Mouse (Mus musculus): ENCODE results near the gene Tmem88b. TPM values are rescaled to one million over a fixed set of nuclear protein-coding genes. Genes with fewer than 3 reads are reported as not detected.

Gene Tmem88b
- 0.49 and 0.62 TPM in 2 replicates for polyA plus RNA-seq (2015; fragmentation: Nextera tagmentation; extraction: Ambion mirVana)

DNA sequence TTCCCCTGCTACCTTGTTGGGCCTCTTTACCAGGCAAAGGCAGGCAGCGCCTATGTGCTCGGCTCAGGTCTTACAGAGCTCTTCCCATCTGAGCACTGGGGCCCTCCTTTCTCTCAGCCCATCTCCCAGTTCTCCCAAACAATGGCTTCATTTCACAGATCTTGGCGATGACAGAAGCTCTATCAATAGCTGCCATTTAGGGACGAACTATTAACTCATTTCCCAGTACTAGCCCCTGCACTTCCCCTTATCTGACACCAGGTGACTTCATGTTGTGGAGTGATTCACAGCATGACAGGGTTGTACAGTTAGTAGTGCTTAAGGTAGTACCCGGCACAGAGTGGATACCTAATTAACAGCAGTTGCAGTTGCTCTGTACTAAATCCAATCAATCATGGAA lies at the start of gene Tmem88b:
Tmem88b (minus strand) TSS at position 56 of the 400 bp plus-strand sequence.
- Histone ChIP-seq H3K36me3 (no peaks in the 10 kb centered on the region), H3K4me1 (replicated peaks) (peaks cover 18% of the 10 kb centered on the region), H3K9me3 (no peaks in the 10 kb centered on the region), H3K27me3 (no peaks in the 10 kb centered on the region), H3K4me3 (peak within 1 kb of the TSS; percentile 63), H3K9ac (peak within 1 kb of the TSS; percentile 84), H3K4me2 (peak within 1 kb of the TSS; percentile 68), H3K27ac (peak within 1 kb of the TSS; percentile 95; the same call in 1 of the 2 replicates)
- no peak for ATAC-seq (ENCODE audit: low FRiP score)
- 67% methylated on average over 5 of the region's 5 CpGs for WGBS

- H3K27me3 ChIP-seq = no peaks in the 10 kb centered on the region
- H3K4me1 ChIP-seq (replicated peaks) = peaks cover 29% of the 10 kb centered on the region
- no peak for ATAC-seq (ENCODE audit: low FRiP score)
- H3K4me2 ChIP-seq = no peak overlapping the region
- WGBS = 35% methylated on average over 2 of the region's 2 CpGs
- no peak overlapping the region for H3K9ac ChIP-seq
- 0 out of 2 replicates have a peak overlapping the region, but pooled peaks have one; percentile 1 for H3K4me3 ChIP-seq
- peak overlapping the region; percentile 72 for H3K27ac ChIP-seq
- H3K9me3 ChIP-seq = no peaks in the 10 kb centered on the region
- H3K36me3 ChIP-seq = no peaks in the 10 kb centered on the region; the same call in 1 of the 2 replicates
Observed at GRCm38 (mm10) chr4:155833836-155834235, 48.2 kb upstream of the Tmem88b start.

DNA sequence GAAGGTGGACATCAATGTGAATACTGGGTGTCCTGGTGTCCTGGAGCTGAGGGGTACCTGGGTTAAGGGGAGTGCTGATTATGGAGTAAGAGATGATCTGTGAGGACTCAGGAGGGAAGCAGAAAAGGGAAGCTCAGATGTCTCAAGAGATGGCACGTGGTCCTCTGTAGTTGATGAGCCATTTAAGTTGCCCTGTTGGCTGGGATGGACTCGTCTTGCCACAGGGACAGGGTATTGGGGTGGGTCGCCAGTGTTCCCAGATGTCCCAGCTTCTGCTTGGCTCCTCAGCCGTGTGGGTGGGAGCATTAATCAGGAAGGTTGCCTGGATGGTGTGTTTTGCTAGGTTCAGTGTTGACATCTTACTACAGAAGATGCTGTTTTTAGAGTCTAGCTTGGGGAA lies 47.6 kb upstream of the Tmem88b start:
- WGBS = 86% methylated on average over 4 of the region's 4 CpGs

GRCm38 (mm10) chr4:155832321-155832720 lies 46.6 kb upstream of the Tmem88b start:
- WGBS = 48% methylated on average over 10 of the region's 10 CpGs
- Histone ChIP-seq H3K4me1 (replicated peaks) (peaks cover 29% of the 10 kb centered on the region), H3K9ac (peak overlapping the region; percentile 91), H3K27ac (peak overlapping the region; percentile 89; the same call in 1 of the 2 replicates), H3K36me3 (peaks cover 6% of the 10 kb centered on the region), H3K4me2 (peak overlapping the region; percentile 99), H3K4me3 (peak overlapping the region; percentile 89), H3K27me3 (no peaks in the 10 kb centered on the region), H3K9me3 (no peaks in the 10 kb centered on the region)
- no peak for ATAC-seq (ENCODE audit: low FRiP score)

More for the DNA sequence above, 47.6 kb upstream of the Tmem88b start:
- Histone ChIP-seq H3K27ac (no peak overlapping the region), H3K27me3 (no peaks in the 10 kb centered on the region), H3K4me3 (no peak overlapping the region), H3K9ac (peak overlapping the region; percentile 91; the same call in 1 of the 2 replicates), H3K9me3 (no peaks in the 10 kb centered on the region), H3K4me2 (no peak overlapping the region), H3K36me3 (no peaks in the 10 kb centered on the region; the same call in 1 of the 2 replicates), H3K4me1 (replicated peaks) (peaks cover 29% of the 10 kb centered on the region)
- ATAC-seq (ENCODE audit: low FRiP score) = no peak

GRCm38 (mm10) chr4:155831831-155832230 lies 46.2 kb upstream of the Tmem88b start:
- no peaks in the 10 kb centered on the region for H3K27me3 ChIP-seq
- under 1% methylated on average over 25 of the region's 25 CpGs for WGBS
- H3K27ac ChIP-seq = peak overlapping the region; percentile 89
- no peak; the same call in none of the 2 replicates for ATAC-seq (ENCODE audit: low FRiP score)
- H3K9ac ChIP-seq = peak overlapping the region; percentile 91
- H3K36me3 ChIP-seq = peaks cover 10% of the 10 kb centered on the region
- no peaks in the 10 kb centered on the region for H3K9me3 ChIP-seq
- peak overlapping the region; percentile 99 for H3K4me2 ChIP-seq
- peaks cover 29% of the 10 kb centered on the region for H3K4me1 ChIP-seq (replicated peaks)
- H3K4me3 ChIP-seq = peak overlapping the region; percentile 89

- Histone ChIP-seq H3K27me3 (no peaks in the 10 kb centered on the region), H3K27ac (peak within 1 kb of the TSS; percentile 89), H3K4me1 (replicated peaks) (peaks cover 29% of the 10 kb centered on the region), H3K9ac (peak within 1 kb of the TSS; percentile 91), H3K36me3 (peaks cover 16% of the 10 kb centered on the region), H3K4me2 (peak within 1 kb of the TSS; percentile 99), H3K9me3 (no peaks in the 10 kb centered on the region), H3K4me3 (peak within 1 kb of the TSS; percentile 89)
- under 1% methylated on average over 49 of the region's 49 CpGs for WGBS
- peak; percentile 94 for ATAC-seq (ENCODE audit: low FRiP score)
Observed at GRCm38 (mm10) chr4:155831205-155831766, 45.6 kb upstream of the Tmem88b start, which contains the start of gene Aurkaip1. TSS of gene Aurkaip1 (plus strand) at chr4:155831272.

GRCm38 (mm10) chr4:155830596-155830995 lies 44.9 kb upstream of the Tmem88b start:
- no peaks in the 10 kb centered on the region for H3K9me3 ChIP-seq
- H3K9ac ChIP-seq = no peak overlapping the region
- H3K27ac ChIP-seq = peak overlapping the region; percentile 67
- H3K4me3 ChIP-seq = peak overlapping the region; percentile 89
- H3K4me1 ChIP-seq (replicated peaks) = peaks cover 29% of the 10 kb centered on the region
- H3K36me3 ChIP-seq = peaks cover 18% of the 10 kb centered on the region
- H3K27me3 ChIP-seq = no peaks in the 10 kb centered on the region
- WGBS = 60% methylated on average over 8 of the region's 8 CpGs
- H3K4me2 ChIP-seq = peak overlapping the region; percentile 99
- no peak for ATAC-seq (ENCODE audit: low FRiP score)

GRCm38 (mm10) chr4:155829866-155830265 lies 44.2 kb upstream of the Tmem88b start:
- no peak overlapping the region for H3K9ac ChIP-seq
- H3K27ac ChIP-seq = no peak overlapping the region
- H3K36me3 ChIP-seq = peaks cover 25% of the 10 kb centered on the region
- peaks cover 29% of the 10 kb centered on the region for H3K4me1 ChIP-seq (replicated peaks)
- H3K4me2 ChIP-seq = no peak overlapping the region
- 93% methylated on average over 4 of the region's 4 CpGs for WGBS
- ATAC-seq (ENCODE audit: low FRiP score) = no peak
- H3K9me3 ChIP-seq = no peaks in the 10 kb centered on the region
- H3K27me3 ChIP-seq = no peaks in the 10 kb centered on the region
- H3K4me3 ChIP-seq = no peak overlapping the region

DNA sequence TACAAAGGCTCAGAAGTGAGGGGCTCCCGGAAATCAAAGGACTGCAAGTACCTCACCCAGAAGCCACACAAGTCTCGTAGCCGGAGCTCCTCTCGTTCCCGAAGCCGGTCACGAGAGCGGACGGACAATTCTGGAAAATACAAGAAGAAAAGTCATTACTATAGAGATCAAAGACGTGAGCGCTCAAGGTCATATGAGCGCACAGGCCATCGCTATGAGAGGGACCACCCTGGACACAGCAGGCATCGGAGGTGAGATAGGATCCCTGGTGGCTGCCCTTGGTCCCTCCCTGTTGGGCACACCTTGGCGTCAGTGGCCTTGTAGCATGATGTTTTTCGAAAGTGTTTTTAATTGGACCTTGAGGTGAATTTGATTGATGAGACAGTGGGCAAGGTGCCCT lies 37.8 kb upstream of the Tmem88b start:
- no peak for ATAC-seq (ENCODE audit: low FRiP score)
- no peaks in the 10 kb centered on the region for H3K27me3 ChIP-seq
- 98% methylated on average over 16 of the region's 16 CpGs for WGBS

GRCm38 (mm10) chr4:155821025-155821424 lies 35.4 kb upstream of the Tmem88b start:
- no peaks in the 10 kb centered on the region for H3K4me1 ChIP-seq (replicated peaks)
- no peak for ATAC-seq (ENCODE audit: low FRiP score)
- H3K27ac ChIP-seq = no peak overlapping the region
- no peaks in the 10 kb centered on the region for H3K9me3 ChIP-seq
- no peak overlapping the region for H3K4me3 ChIP-seq
- WGBS = 80% methylated on average over 7 of the region's 7 CpGs
- H3K36me3 ChIP-seq = peaks cover 95% of the 10 kb centered on the region
- H3K4me2 ChIP-seq = no peak overlapping the region
- H3K27me3 ChIP-seq = no peaks in the 10 kb centered on the region
- no peak overlapping the region for H3K9ac ChIP-seq

More for the DNA sequence above, 37.8 kb upstream of the Tmem88b start:
- Histone ChIP-seq H3K4me3 (no peak overlapping the region), H3K9ac (no peak overlapping the region), H3K36me3 (peaks cover 88% of the 10 kb centered on the region), H3K9me3 (no peaks in the 10 kb centered on the region), H3K4me2 (no peak overlapping the region), H3K27ac (no peak overlapping the region), H3K4me1 (replicated peaks) (no peaks in the 10 kb centered on the region)

GRCm38 (mm10) chr4:155817533-155817932 lies 31.9 kb upstream of the Tmem88b start:
- Histone ChIP-seq H3K36me3 (peaks cover 87% of the 10 kb centered on the region), H3K9me3 (no peaks in the 10 kb centered on the region), H3K27ac (no peak overlapping the region), H3K4me2 (no peak overlapping the region), H3K4me1 (replicated peaks) (peaks cover 22% of the 10 kb centered on the region), H3K9ac (no peak overlapping the region), H3K4me3 (no peak overlapping the region), H3K27me3 (no peaks in the 10 kb centered on the region)
- 81% methylated on average over 4 of the region's 4 CpGs for WGBS
- ATAC-seq (ENCODE audit: low FRiP score) = no peak

GRCm38 (mm10) chr4:155812665-155813181 lies 27.0 kb upstream of the Tmem88b start:
- Histone ChIP-seq H3K27ac (peak overlapping the region; percentile 92), H3K36me3 (peaks cover 73% of the 10 kb centered on the region), H3K4me2 (peak overlapping the region; percentile 97)

More at GRCm38 (mm10) chr4:155812665-155813181, 27.0 kb upstream of the Tmem88b start:
- peak overlapping the region; percentile 100 for H3K9ac ChIP-seq
- H3K4me3 ChIP-seq = peak overlapping the region; percentile 100
- 1% methylated on average over 43 of the region's 49 CpGs for WGBS
- peaks cover 32% of the 10 kb centered on the region for H3K4me1 ChIP-seq (replicated peaks)
- H3K9me3 ChIP-seq = no peaks in the 10 kb centered on the region
- no peaks in the 10 kb centered on the region for H3K27me3 ChIP-seq
- peak; percentile 53 for ATAC-seq (ENCODE audit: low FRiP score)
